Mouse (Mus musculus) spleen, adult 2 months (tissue): ENCODE data around the gene Kcnq5.

Experiments
- CTCF ChIP-seq: fragments of 200-500 bp; IDR thresholded peaks from 2 replicates; pipeline ENCODE4 v1.5.1; 2011; ENCODE audit warnings: mild to moderate bottlenecking, inconsistent platforms; ENCODE audit not compliant: insufficient read depth, insufficient read length, insufficient replicate concordance; ENCODE audit errors: extremely low read depth
- POLR2A ChIP-seq: fragments of 200-500 bp; IDR thresholded peaks from 2 replicates; pipeline ENCODE4 v1.6.1; 2011; ENCODE audit warnings: low read depth, low read length, inconsistent platforms

GRCm38 (mm10) chr1:21618712-21619111 lies 343.0 kb downstream of the Kcnq5 start:
- TF ChIP-seq CTCF (no peak), POLR2A (no peak)
